Mouse (Mus musculus) lung, postnatal 14 days (tissue): ENCODE measurements at regions not wholly inside any gene's neighbourhood (a gene's known extent, or its start where the extent isn't known, plus 50 kb on each side); places are given as distances from the start of the nearest gene placed in this dataset.
A peak's percentile ranks its signal among the peaks of the same experiment; 100 is the strongest.
"Not testable (repeated sequence)": the region's sequence is repeated elsewhere in the genome, so short reads cannot be mapped to it uniquely, and the experiment has no call there.

Experiments
- DNase-seq: peaks from one replicate; pipeline ENCODE4 v3.0.0; 2021

- peak; percentile 5 for DNase-seq
Measured at GRCm38 (mm10) chr4:61998366-61998765, 55.6 kb downstream of the Mup20 start.

GRCm38 (mm10) chr4:61989941-61990340 is 64.0 kb downstream of the Mup20 start:
- DNase-seq, result not testable (repeated sequence)

DNA sequence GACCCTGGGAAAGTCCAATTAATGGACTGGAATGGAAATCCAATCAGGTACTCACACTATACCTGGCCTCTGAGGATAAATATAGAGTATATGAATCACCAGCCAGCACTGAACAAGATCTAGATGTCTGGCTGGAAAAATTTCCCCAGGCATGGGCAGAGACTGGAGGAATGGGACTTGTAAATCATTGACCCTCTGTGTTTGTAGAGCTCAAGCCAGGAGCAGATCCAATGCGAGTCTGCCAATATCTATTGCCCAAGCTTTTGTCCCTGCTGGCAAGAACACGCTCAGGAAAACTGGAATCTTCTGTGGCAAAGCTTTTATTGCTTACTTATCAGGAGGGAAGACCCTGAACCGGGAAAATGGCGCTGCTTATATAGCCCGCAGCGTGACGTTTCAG is 77.8 kb downstream of the Mup20 start:
- DNase-seq, result no peak

DNA sequence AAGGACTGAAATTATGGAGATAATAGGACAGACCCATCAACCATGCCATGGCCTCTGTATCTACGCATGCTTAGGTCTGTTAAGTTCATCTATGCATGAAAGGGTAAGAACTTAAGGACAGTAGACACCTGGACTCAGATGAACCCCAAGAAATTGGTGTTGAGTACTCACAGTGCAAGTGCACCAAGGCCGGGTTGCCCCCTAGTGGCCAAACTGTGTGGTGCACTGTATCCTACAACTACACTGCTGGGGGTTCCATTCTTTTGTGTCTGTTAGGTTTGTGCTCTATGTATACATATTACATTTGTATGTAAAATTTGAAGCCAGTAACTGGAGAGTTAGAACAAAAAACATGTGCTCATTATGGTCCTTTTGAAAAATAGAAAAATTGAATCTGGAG is 80.7 kb downstream of the Mup20 start:
- DNase-seq, result peak; percentile 13

- no peak for DNase-seq
Measured at GRCm38 (mm10) chr4:61969691-61970090, 84.3 kb downstream of the Mup20 start.

- not testable (repeated sequence) for DNase-seq
Measured at GRCm38 (mm10) chr4:61967674-61968073, 86.3 kb downstream of the Mup20 start.

DNA sequence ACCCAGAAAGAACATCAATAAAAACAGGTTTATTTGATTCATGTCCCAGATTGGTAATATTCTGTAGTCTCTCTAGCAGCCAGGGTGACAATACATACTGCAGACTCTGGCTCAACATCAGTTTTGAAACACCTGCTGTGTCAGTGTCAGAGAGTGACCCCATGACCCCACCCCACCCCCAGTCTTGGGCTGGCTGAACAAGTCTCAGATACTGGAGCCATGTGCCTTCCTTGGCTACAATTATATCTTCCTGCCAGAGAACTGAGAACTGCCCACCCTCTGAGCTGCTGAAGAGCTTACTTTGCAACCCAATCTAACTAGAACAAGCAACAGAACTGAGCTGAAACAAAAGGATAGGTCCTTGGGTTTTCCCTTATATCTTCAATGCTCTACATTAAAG is 91.6 kb downstream of the Mup20 start:
- no peak for DNase-seq
